9 mouse cellular contexts compared by ENCODE assay signal in genomic region chr7:19357381-19358375, GRCm38 (mm10). TPM values are rescaled to one million over a fixed set of nuclear protein-coding genes. Genes with fewer than 3 reads are reported as not detected.
A peak's percentile ranks its signal among the peaks of the same experiment; 100 is the strongest.
DNase-seq lines count a peak whose midpoint lies in the region; ATAC-seq and TF ChIP-seq lines count a peak whose summit lies in the region.
"Had no signal": no experiment of that assay in that cellular context is flagged by ENCODE, and none has a peak within 500 bp of the region (broad histone marks: within the 10 kb centered on the region; RNA-seq: fewer than 3 reads in every experiment).

No protein-coding gene starts in this region.

- H3K9ac ChIP-seq in hindbrain, embryonic 15.5 days, result no peak overlapping the region
- H3K9ac ChIP-seq in midbrain, embryonic 12.5 days (replicated peaks), result 0 out of 2 replicates have a peak overlapping the region, but pooled peaks have one; percentile 4

- peak overlapping the region; percentile 96 for H3K4me2 ChIP-seq in hindbrain, embryonic 15.5 days
- H3K4me2 ChIP-seq in midbrain, embryonic 12.5 days (replicated peaks), result peak overlapping the region; percentile 95

- H3K9me3 ChIP-seq in heart, embryonic 10.5 days, result no peaks in the 10 kb centered on the region
- H3K9me3 ChIP-seq in G1E (replicated peaks), result no peaks in the 10 kb centered on the region
- H3K9me3 ChIP-seq in hindbrain, embryonic 15.5 days, result no peaks in the 10 kb centered on the region
- H3K9me3 ChIP-seq in midbrain, embryonic 12.5 days, result no peaks in the 10 kb centered on the region

- no peak for TF ChIP-seq CTCF in G1E (IDR thresholded peaks at IDR 0.05; ENCODE audit: low read depth, low read length)

- H3K36me3 ChIP-seq in heart, embryonic 10.5 days, result peaks cover 50% of the 10 kb centered on the region
- peaks cover 64% of the 10 kb centered on the region for H3K36me3 ChIP-seq in G1E (replicated peaks)
- H3K36me3 ChIP-seq in hindbrain, embryonic 15.5 days, result peaks cover 31% of the 10 kb centered on the region
- H3K36me3 ChIP-seq in midbrain, embryonic 12.5 days, result peaks cover 44% of the 10 kb centered on the region

- H3K4me3 ChIP-seq in heart, embryonic 10.5 days, result peak overlapping the region; percentile 73
- H3K4me3 ChIP-seq in G1E (ENCODE audit: low read depth, low read length), result peak overlapping the region; percentile 86
- H3K4me3 ChIP-seq in hindbrain, embryonic 15.5 days, result peak overlapping the region; percentile 82; the same call in 1 of the 2 replicates
- H3K4me3 ChIP-seq in midbrain, embryonic 12.5 days, result peak overlapping the region; percentile 77

- intact Hi-C loops in left cerebral cortex, postnatal 25 days (cut with DNase I), result no loop called here

- 94% methylated on average over 25 of the region's 25 CpGs for WGBS in heart, embryonic 10.5 days
- 91% methylated on average over 25 of the region's 25 CpGs for WGBS in hindbrain, embryonic 15.5 days
- WGBS in midbrain, embryonic 12.5 days, result 90% methylated on average over 25 of the region's 25 CpGs

- no peak for ATAC-seq in G1E (ENCODE audit: extremely low read depth, insufficient number of reproducible peaks, low FRiP score, poor library complexity, severe bottlenecking)
- no peak for ATAC-seq in hindbrain, embryonic 15.5 days (ENCODE audit: low FRiP score, low read depth)
- no peak for ATAC-seq in midbrain, embryonic 12.5 days (ENCODE audit: low FRiP score, low read depth)
- ATAC-seq in megakaryocyte progenitor cell, adult 5-6 weeks (replicated peaks; ENCODE audit: poor library complexity), result no peak

- peaks cover 43% of the 10 kb centered on the region for H3K4me1 ChIP-seq in heart, embryonic 10.5 days
- H3K4me1 ChIP-seq in G1E (ENCODE audit: insufficient read depth, low read depth, low read length), result peaks cover 61% of the 10 kb centered on the region
- H3K4me1 ChIP-seq in hindbrain, embryonic 15.5 days (replicated peaks), result peaks cover 34% of the 10 kb centered on the region
- peaks cover 39% of the 10 kb centered on the region for H3K4me1 ChIP-seq in midbrain, embryonic 12.5 days

- DNase-seq in heart, embryonic 10.5 days (ENCODE audit: low spot score), result no peak
- DNase-seq in heart, postnatal 4 days, result no peak
- DNase-seq in G1E (ENCODE audit: low spot score), result no peak
- no peak for DNase-seq in left cerebral cortex, postnatal 25 days (ENCODE audit: low spot score in 2 of 2)
- no peak for DNase-seq in ovary, postnatal 36 days (ENCODE audit: low spot score)
- DNase-seq: gastrocnemius, adult 2 months had no signal

- H3K27ac ChIP-seq in heart, embryonic 10.5 days, result no peak overlapping the region
- H3K27ac ChIP-seq in hindbrain, embryonic 15.5 days (replicated peaks), result no peak overlapping the region
- no peak overlapping the region for H3K27ac ChIP-seq in midbrain, embryonic 12.5 days (replicated peaks)

- no peaks in the 10 kb centered on the region for H3K27me3 ChIP-seq in heart, embryonic 10.5 days (ENCODE audit: insufficient read depth, poor library complexity, severe bottlenecking)
- H3K27me3 ChIP-seq in G1E (ENCODE audit: insufficient read depth, low read length), result no peaks in the 10 kb centered on the region
- peaks cover 11% of the 10 kb centered on the region for H3K27me3 ChIP-seq in hindbrain, embryonic 15.5 days
- peaks cover 18% of the 10 kb centered on the region for H3K27me3 ChIP-seq in midbrain, embryonic 12.5 days

RNA-seq across cellular contexts. Expression of gene Cd3eap, which starts 1.6 kb away (rescaled TPM):
- polyA plus RNA-seq in heart, embryonic 10.5 days (2016; fragmentation: Nextera tagmentation; extraction: Ambion mirVana), result 23.2 and 27.8 TPM in 2 replicates
- 1 to 10 TPM; 9.0 to 9.5 TPM for total RNA-seq in heart, postnatal 4 days (2021)
- total RNA-seq in G1E (2014; fragmentation: Nextera tagmentation) (9.3 and 10.8 TPM in 2 replicates), G1E (2017) (22.3 and 25.6 TPM in 2 replicates)
- 56.2 and 57.8 TPM in 2 replicates for polyA plus RNA-seq in G1E (2012)
- 21.2 and 22.5 TPM in 2 replicates for polyA plus RNA-seq in hindbrain, embryonic 15.5 days (2015; fragmentation: Nextera tagmentation; extraction: Ambion mirVana)
- 19.1 and 20.6 TPM in 2 replicates for polyA plus RNA-seq in midbrain, embryonic 12.5 days (2016; fragmentation: Nextera tagmentation; extraction: Ambion mirVana)
- total RNA-seq in megakaryocyte progenitor cell, adult 5-6 weeks (2015), result 11.1 and 13.6 TPM in 2 replicates
- 24.8 and 27.4 TPM in 2 replicates for total RNA-seq in megakaryocyte progenitor cell, adult 5-6 weeks (2017)
- 10 to 100 TPM; 16.6 to 20.0 TPM for total RNA-seq in left cerebral cortex, postnatal 25 days (2021)

RNA-seq across cellular contexts. Expression of gene Ppp1r13l, which starts 1.9 kb away (rescaled TPM):
- 12.0 and 16.2 TPM in 2 replicates for polyA plus RNA-seq in heart, embryonic 10.5 days (2016; fragmentation: Nextera tagmentation; extraction: Ambion mirVana)
- total RNA-seq in heart, postnatal 4 days (2021), result 10 to 100 TPM; 39.0 to 47.2 TPM
- total RNA-seq in G1E (2014; fragmentation: Nextera tagmentation) (8.5 and 15.2 TPM in 2 replicates), G1E (2017) (0.93 and 1.1 TPM in 2 replicates)
- polyA plus RNA-seq in G1E (2012), result 32.9 and 38.0 TPM in 2 replicates
- 2.6 and 3.0 TPM in 2 replicates for polyA plus RNA-seq in hindbrain, embryonic 15.5 days (2015; fragmentation: Nextera tagmentation; extraction: Ambion mirVana)
- 3.6 and 4.1 TPM in 2 replicates for polyA plus RNA-seq in midbrain, embryonic 12.5 days (2016; fragmentation: Nextera tagmentation; extraction: Ambion mirVana)
- 6.3 and 7.2 TPM in 2 replicates for total RNA-seq in megakaryocyte progenitor cell, adult 5-6 weeks (2015)
- total RNA-seq in megakaryocyte progenitor cell, adult 5-6 weeks (2017), result 0.74 and 1.2 TPM in 2 replicates
- total RNA-seq in left cerebral cortex, postnatal 25 days (2021), result 1 to 10 TPM; 5.4 to 9.9 TPM

RNA-seq across cellular contexts. Expression of gene Ercc1, which starts 13.1 kb away (rescaled TPM):
- polyA plus RNA-seq in heart, embryonic 10.5 days (2016; fragmentation: Nextera tagmentation; extraction: Ambion mirVana), result 74.0 and 84.2 TPM in 2 replicates
- 10 to 100 TPM; 42.4 to 43.5 TPM for total RNA-seq in heart, postnatal 4 days (2021)
- total RNA-seq in G1E (2014; fragmentation: Nextera tagmentation) (26.9 and 39.9 TPM in 2 replicates), G1E (2017) (29.7 and 50.1 TPM in 2 replicates)
- polyA plus RNA-seq in G1E (2012), result 97.7 and 105 TPM in 2 replicates
- 84.8 and 88.9 TPM in 2 replicates for polyA plus RNA-seq in hindbrain, embryonic 15.5 days (2015; fragmentation: Nextera tagmentation; extraction: Ambion mirVana)
- polyA plus RNA-seq in midbrain, embryonic 12.5 days (2016; fragmentation: Nextera tagmentation; extraction: Ambion mirVana), result 103 and 114 TPM in 2 replicates
- 26.5 and 32.3 TPM in 2 replicates for total RNA-seq in megakaryocyte progenitor cell, adult 5-6 weeks (2015)
- total RNA-seq in megakaryocyte progenitor cell, adult 5-6 weeks (2017), result 24.4 and 29.8 TPM in 2 replicates
- 10 to 100 TPM; 34.1 to 40.5 TPM for total RNA-seq in left cerebral cortex, postnatal 25 days (2021)

RNA-seq across cellular contexts. Expression of gene Ercc2, which starts 24.1 kb away (rescaled TPM):
- polyA plus RNA-seq in heart, embryonic 10.5 days (2016; fragmentation: Nextera tagmentation; extraction: Ambion mirVana), result 19.2 and 19.3 TPM in 2 replicates
- 10 to 100 TPM; 13.8 to 18.6 TPM for total RNA-seq in heart, postnatal 4 days (2021)
- total RNA-seq in G1E (2014; fragmentation: Nextera tagmentation) (17.2 and 18.4 TPM in 2 replicates), G1E (2017) (14.8 and 20.2 TPM in 2 replicates)
- 36.0 and 40.6 TPM in 2 replicates for polyA plus RNA-seq in G1E (2012)
- polyA plus RNA-seq in hindbrain, embryonic 15.5 days (2015; fragmentation: Nextera tagmentation; extraction: Ambion mirVana), result 23.8 and 24.4 TPM in 2 replicates
- 27.5 and 30.3 TPM in 2 replicates for polyA plus RNA-seq in midbrain, embryonic 12.5 days (2016; fragmentation: Nextera tagmentation; extraction: Ambion mirVana)
- total RNA-seq in megakaryocyte progenitor cell, adult 5-6 weeks (2015), result 10.7 and 11.2 TPM in 2 replicates
- 26.5 and 31.6 TPM in 2 replicates for total RNA-seq in megakaryocyte progenitor cell, adult 5-6 weeks (2017)
- total RNA-seq in left cerebral cortex, postnatal 25 days (2021), result 10 to 100 TPM; 31.9 to 32.3 TPM

RNA-seq across cellular contexts. Expression of gene Klc3, which starts 46.2 kb away (rescaled TPM):
- polyA plus RNA-seq in heart, embryonic 10.5 days (2016; fragmentation: Nextera tagmentation; extraction: Ambion mirVana), result 4.4 and 5.8 TPM in 2 replicates
- total RNA-seq in heart, postnatal 4 days (2021), result under 1 TPM; 0.33 to 0.36 TPM
- total RNA-seq in G1E (2014; fragmentation: Nextera tagmentation) (not detected in 2 replicates), G1E (2017) (0.11 TPM in 1 of 2 replicates, not detected in the other)
- 0.69 and 0.84 TPM in 2 replicates for polyA plus RNA-seq in G1E (2012)
- 1.2 and 2.1 TPM in 2 replicates for polyA plus RNA-seq in hindbrain, embryonic 15.5 days (2015; fragmentation: Nextera tagmentation; extraction: Ambion mirVana)
- 1.1 and 2.7 TPM in 2 replicates for polyA plus RNA-seq in midbrain, embryonic 12.5 days (2016; fragmentation: Nextera tagmentation; extraction: Ambion mirVana)
- total RNA-seq in megakaryocyte progenitor cell, adult 5-6 weeks (2015), result not detected in 2 replicates
- 0.10 TPM in 1 of 2 replicates, not detected in the other for total RNA-seq in megakaryocyte progenitor cell, adult 5-6 weeks (2017)
- 1 to 10 TPM; 1.8 to 2.4 TPM for total RNA-seq in left cerebral cortex, postnatal 25 days (2021)
